Mouse (Mus musculus): ENCODE data around the gene Ddx24.

Ddx24 gene

DNA sequence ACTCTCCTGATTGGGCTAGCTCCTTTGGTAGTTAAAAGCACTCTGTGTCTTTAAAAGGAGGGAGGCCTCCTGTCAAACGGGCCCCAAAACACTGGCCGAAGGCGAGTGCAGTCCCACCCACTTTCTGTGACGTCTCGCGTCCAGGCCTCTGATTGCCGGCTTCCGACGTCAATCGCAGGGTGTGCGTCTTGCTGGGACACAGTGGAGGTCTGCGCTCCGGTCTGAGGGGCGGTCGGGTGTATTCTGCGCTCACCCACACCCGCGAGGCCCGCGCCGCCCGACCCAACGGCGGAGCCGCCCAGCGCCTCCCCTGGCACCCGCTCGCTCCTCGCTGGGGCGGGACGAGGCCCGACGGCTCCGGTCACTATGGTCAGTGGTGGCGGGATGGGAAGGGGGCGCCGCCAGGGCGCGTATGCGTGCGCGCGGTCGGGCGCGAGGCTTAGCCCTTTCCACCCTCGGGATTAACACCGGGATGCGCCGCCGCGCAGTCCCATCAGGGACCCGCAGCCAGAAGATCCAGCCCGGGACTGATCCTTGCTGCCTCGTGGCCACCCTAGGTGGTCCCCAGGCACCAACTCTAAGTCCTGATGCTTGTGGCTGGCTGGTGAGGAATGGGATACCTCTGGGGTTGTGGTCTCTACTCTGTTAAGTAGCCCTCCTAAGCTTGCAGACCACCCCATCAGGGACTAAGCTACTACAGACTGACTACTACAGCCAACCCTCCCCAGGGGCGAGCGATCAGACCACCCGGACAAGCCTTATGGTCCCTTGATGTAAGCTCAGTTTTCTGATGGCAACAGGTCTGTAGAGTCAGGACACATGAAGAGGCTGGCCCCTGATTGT, 36.9 kb downstream of the Ddx24 start, which contains the start of gene Otub2:
Otub2 (plus strand) TSS at position 178 of the 843 bp plus-strand sequence.
- DNase-seq, result peak; percentile 97

DNA sequence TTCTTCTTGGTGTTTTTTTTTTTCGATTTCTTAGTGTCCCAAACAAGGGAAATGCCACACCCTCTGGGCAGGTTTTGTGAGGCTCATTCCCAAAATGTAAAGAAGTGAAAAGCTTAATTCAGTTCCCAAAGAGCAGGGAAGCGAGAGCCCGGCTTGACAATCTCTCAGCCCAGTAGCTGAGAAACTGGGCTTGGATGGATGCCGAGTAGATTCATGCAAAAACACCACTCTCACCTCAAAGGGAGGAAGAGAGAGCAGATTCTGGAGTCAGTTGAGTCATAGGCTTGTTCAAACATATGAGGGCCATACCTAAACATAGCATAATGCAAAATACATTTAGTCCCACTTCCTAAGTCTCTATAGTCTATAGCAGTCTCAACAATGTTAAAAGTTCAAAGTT, 45.4 kb downstream of the Ddx24 start:
- no peak for DNase-seq

DNA sequence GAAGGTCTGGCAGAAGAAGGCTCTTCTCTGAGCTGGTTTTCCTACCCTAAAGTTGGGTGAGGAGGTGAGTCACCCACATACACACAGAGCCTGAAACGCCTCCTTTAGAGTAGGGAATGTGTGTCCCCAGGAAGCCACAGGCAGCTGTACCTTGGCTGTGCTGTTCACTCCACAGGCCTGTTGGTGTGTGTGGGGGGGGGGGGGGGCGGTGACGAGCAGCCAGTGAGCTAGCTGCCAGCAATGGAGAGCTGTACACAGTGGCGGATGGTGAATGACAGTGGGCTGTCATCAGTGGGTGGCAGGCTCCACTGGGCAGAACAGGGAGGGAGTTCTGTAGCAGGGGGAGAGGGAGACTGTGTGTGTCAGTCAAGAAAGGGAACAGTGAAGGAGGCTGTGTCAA, 48.9 kb downstream of the Ddx24 start:
- no peak for DNase-seq

DNA sequence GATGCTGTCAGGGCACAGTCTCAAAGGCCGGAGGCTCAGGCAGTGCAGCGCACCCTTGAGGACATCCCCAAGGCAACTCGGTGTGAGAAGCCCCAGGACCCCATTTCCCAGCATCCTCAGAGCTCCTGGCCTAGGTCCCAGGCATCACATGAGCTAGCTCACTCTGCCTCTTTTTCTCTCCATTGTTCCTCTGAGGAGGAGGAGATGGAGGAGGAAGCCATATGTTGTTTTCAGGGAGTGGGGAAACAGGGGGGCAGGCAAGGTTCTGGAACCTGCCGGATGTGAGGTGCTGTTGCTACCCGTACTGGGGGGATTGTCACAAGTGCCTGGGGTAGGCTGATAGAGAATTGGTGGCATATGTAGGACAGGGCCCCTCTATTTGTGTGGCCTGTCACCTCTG, 49.5 kb downstream of the Ddx24 start:
- DNase-seq, result no peak

DNA sequence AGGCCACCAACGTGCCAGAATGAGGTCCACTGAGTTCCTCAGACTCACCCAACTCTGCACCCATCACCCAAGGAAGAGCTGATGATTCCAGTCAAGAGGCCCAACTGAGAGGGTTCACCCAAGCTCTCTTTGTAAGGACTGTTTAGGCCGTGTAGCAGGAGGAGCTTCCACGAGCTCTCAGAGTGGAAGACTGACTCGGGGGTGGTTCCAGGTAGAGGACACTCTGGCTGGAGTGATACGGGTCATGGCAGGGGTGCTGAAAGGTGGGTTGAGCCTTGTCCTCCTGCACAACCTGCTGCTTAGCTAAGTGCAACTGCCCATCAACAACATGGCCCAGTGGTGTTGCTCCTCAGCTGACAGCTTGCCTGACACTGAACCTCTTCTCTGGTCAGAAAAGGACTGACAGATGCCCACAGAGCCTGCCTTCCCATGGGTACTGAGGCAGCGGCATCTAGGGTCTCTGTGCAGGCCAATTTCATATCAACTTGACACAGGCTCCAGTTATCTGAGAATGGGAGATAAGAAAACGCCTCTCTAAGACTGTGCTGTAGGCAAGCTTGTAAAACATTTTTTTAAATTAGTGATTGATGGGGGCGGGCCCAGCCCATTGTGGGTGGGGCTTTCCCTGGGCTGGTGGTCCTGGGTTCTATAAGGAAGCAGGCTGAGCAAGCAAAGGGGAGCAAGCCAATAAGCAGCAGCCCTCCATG, 51.9 kb downstream of the Ddx24 start:
- no peak for DNase-seq

DNA sequence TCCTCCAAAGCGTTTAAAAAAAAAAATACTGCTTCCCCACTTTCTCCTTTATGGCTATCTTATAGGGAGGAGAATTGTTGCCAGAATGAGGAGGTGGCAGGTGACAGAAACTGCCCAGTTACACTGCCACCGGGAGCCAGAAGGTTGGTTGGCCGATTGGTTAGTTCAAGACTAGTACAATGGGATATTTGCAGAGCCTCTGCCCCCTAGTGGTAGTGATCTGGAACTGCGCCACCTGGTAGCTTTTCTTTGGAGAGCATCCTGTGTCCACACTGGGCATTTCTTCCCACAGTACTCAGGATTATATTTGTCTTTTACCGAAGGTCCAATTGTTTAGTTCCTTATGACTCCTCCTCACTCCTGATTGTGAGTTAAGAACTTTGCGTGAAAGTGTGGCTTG, 53.9 kb downstream of the Ddx24 start:
- DNase-seq, result peak; percentile 65

DNA sequence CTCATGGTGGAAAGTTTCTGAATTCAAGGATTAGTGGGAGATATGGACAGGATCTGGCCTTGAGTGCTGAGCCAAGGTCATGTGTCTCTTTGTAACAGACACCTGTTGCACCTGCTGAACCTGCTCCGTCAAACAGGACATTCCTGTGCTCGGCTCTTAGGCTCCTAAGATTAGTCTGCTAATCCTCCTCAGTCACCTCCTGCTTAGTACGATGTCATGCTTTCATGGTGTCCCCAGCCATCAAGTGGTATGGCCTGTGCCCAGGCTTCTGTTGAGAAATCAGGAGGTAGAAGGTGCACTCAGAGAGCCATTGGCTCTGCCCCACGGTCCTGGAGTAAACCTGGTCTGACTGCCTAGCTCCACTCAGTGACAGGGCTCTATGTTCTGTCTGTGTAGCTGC, 54.8 kb downstream of the Ddx24 start:
- no peak for DNase-seq

DNA sequence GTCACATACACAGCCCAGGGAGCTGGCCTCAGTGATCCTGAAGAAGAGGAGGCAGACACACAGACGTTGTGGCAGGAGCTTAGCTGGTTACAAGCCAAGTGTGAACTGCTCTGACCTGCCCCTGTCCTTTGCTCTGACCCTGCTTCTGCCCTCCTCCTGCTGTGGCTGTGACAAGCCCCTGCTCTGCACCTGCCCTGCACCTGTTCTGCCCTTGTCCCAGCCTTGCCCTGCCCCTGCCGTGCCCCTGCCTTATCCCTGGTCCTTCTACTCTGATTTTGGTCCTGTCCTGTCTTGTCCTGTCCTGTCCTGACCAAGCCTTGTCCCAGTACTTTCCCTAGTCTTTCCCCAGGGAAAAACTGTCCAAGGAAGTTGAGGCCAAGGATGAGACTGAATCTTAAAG, 56.9 kb downstream of the Ddx24 start:
- DNase-seq, result no peak

DNA sequence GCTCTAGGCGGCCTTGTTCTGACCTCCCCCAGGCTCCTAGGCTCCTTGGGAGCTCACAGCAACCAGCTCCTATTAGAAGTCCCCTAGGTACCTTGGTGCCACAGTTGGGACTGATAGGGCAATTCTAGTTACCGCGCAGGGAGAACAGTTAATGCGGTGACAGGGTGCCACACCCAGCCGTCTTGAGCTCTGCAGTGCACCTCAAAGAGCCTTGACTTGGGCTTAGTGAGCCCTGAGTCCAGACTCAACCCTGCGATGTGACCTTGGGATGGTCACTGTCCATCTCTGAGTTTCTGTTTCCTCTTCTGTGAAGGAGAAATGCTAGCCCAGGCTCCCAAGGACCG, 57.3 kb downstream of the Ddx24 start:
- no peak for DNase-seq

DNA sequence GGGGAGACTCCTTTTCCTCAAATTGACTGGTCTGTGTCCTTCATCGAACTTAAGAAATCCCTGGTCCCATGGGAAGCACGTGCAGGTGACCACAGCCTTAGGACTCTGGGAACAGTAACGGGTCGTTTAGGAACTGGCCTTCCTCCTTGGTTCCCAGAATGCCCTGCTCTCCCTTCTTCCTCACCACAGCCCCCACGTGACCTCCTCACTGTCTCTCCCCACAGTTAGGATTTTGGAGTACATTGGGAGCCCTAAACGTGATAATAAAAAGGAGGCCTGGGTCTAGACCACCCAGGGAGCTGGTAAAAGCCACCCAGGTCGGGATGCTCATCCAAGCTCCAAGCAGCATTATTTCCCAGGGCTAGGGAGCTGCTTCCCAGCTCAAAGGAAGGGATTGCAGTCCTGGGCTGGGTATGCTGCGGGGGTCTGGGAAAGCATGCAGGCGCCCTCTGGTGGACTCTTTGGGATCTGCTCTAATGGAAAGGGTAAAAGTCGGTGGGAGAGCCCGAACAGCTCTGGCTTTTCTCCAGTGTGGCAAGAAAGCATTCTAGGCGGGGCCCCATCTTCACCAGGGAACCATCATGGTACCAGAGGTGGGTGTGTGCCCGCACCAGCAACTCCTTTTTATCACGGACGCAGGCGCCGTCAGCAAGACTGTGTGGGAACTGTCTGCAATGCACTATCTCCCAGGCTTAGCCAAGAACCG, 57.9 kb downstream of the Ddx24 start:
- peak; percentile 83 for DNase-seq

DNA sequence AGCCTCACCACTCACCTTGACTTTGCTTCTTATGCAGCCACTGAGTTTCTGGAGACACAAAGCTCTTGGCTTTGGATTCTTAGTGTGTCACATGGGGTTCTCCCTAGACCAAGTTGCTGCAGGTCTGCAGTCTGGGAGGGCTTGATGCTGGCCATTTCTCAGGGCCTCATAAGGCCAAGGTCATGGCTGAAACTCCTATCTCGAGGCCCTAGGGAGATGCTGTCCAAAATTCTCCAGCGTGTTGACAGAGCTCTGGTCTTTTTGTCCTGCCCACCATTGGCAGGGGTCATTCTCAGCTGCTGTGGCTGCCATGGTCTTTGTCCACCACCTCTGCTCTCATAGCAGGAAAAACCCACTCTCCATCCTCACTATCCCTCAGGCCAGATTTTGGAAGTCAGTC, 58.5 kb downstream of the Ddx24 start:
- no peak for DNase-seq

DNA sequence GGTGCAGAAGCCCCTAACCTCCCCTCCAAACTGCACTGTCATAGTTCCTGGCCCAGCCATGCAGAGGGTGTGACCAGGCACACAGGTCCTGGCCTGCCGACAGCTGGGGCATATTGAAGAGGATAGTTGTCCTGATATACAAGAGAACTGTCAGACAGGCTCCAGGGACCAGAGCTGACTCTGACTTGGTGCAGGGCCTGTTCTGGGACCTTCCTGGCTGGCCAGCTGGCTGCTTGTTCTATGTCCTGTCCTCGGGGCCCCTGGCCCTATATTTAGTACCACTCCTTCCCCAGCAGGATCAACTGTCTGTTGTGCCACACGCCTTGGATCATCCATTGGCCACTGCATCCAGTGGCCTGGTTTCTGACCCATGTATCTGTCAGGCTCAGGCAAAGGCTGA, 63.3 kb downstream of the Ddx24 start:
- no peak for DNase-seq

DNA sequence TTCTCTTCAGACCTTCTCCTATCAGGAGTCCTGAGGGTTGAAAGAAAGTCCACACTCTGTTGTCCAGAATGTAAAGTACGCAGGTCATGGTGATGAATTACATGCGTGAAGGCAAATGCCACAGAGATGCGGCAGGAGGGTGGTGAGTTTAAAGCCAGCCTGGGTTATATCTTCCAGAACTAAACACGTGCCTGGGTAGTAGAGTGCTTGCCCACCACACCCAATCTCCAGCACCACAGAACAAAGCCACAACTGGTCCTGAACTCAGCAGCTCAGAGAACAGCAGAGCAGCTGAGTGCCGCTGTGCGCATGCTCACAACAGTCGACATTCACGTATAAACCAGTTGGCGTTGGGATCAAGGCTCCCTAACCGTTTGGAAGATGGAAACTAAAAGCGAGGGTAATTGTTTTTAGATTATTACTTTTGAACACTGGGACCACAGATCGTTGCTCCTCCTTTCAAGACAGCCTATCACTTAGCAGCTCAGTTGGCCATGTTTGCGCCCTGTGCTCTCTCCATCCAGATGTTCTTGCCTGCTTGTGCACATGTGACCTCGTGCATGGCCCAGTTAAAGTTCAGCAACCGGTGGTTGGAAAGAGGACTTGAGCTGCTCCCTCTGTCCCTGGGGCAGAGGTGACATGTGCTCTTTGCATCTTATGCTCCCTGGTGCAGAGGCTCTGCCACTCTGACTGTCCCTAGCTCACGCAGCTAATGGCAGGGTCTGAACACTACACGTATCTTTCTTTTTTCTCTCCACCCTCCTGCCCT, 63.9 kb downstream of the Ddx24 start:
- no peak for DNase-seq

DNA sequence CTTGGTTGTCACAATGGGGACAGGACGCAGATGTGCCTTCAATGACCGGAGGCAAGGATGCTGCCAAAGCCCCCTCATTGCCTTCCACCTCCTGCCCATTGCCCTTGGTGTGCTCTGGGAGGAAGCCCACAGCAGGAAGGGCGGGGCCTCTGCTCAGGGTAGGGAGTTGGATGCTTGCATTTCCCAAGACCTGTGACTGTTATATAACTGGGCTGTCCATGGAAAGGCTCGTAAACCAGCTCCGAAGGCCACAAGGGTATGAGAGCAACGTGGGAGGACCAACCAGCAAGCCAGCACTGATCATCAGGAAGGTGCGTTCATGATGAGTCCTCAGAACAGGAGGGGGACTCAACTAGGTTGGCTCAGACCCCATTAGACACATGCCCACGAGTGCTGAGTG, 64.8 kb downstream of the Ddx24 start:
- no peak for DNase-seq

DNA sequence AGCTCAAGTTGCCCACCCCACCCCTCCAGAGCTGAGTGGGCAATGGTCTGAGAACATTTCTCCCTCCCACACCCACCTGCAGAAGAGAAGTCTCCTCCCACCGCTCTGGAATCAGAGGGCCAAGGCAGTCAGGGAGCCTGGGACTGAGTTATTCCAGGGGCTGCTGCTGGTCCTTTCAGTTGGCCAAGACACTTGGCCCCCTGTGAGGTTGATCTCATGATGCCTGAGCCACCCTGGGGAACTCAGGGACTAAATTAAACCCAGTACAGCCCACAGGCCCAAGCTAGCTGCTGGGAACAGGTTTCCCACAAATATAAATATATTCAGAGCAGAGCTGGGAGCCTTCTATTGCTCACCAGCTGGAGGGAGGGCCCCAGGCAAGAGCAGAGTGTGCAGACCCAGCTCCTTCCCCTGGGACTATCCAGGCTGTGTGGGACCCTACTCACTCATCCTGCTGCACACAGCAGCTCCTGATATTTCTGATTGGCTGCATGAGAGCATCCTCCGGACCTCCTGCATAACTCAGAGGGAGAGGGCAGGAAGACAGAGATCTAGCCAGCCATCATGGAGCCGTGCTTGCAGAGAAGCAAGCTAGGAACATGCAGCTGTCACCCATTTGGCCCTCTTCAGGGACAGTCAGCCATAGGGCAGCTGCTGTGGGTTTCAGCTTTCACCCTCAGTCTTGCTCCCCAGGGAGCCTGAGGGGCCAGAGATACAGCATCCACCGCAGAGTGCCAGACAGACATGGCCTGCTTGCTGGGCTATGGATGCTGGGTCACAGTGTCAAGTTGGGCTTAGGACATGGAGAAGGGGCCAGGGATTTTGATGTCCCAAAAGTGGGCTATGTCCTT, 66.5 kb downstream of the Ddx24 start:
- DNase-seq, result no peak

DNA sequence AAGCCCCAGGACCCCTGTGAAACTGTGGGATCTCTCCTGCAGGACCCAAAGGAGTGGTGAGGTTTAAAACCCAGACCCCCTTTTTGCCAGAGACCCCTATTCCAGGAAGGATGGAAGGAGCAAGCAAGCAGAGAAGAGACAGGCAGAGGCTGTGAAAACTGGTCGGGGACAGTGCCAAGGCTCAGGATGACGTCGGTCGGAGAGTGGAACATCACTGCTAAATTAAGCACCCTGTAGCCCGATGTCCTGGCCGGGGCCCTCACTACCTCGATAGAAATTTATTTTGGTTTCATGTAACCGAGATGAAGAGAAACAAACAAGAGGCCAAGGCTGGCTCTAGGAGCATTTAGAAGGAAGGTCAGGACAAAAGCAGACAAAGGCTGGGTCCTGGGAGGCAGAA, 67.4 kb downstream of the Ddx24 start:
- DNase-seq, result no peak
